Mouse (Mus musculus): ENCODE data around the gene Aldh16a1. TPM values are rescaled to one million over a fixed set of nuclear protein-coding genes. Genes with fewer than 3 reads are reported as not detected.
"Not testable (repeated sequence)": the region's sequence is repeated elsewhere in the genome, so short reads cannot be mapped to it uniquely, and the experiment has no call there.

Gene Aldh16a1
- polyA plus RNA-seq, 1 experiment from 2014 or later: 19.3 TPM

- ATAC-seq; H3K36me3 ChIP-seq (ENCODE audit: control insufficient read depth, insufficient read depth); H3K9me3 ChIP-seq (ENCODE audit: control insufficient read depth, low read length); H3K27me3 ChIP-seq (replicated peaks; ENCODE audit: control insufficient read depth, insufficient read depth, low read length); H3K27ac ChIP-seq (ENCODE audit: low read length); H3K4me3 ChIP-seq (replicated peaks; ENCODE audit: low read length); H3K9ac ChIP-seq (replicated peaks; ENCODE audit: low read depth, low read length); H3K4me2 ChIP-seq (ENCODE audit: low read length): not testable (repeated sequence)
- peaks cover 11% of the 10 kb centered on the region for H3K4me1 ChIP-seq (replicated peaks; ENCODE audit: control insufficient read depth, insufficient read depth, low read length)
- 91% methylated on average over 14 of the region's 14 CpGs for WGBS
These were observed 58.4 kb downstream of the Aldh16a1 start for GRCm38 (mm10) chr7:45095965-45096364.

- 76% methylated on average over 6 of the region's 6 CpGs for WGBS
- H3K4me2 ChIP-seq (ENCODE audit: low read length): no peak overlapping the region
- peaks cover 11% of the 10 kb centered on the region for H3K4me1 ChIP-seq (replicated peaks; ENCODE audit: control insufficient read depth, insufficient read depth, low read length)
- H3K4me3 ChIP-seq (replicated peaks; ENCODE audit: low read length): no peak overlapping the region
- H3K36me3 ChIP-seq (ENCODE audit: control insufficient read depth, insufficient read depth): no peaks in the 10 kb centered on the region
- H3K27ac ChIP-seq (ENCODE audit: low read length): no peak overlapping the region
- ATAC-seq: no peak
- no peak overlapping the region for H3K9ac ChIP-seq (replicated peaks; ENCODE audit: low read depth, low read length)
- H3K9me3 ChIP-seq (ENCODE audit: control insufficient read depth, low read length): no peaks in the 10 kb centered on the region
- H3K27me3 ChIP-seq (replicated peaks; ENCODE audit: control insufficient read depth, insufficient read depth, low read length): no peaks in the 10 kb centered on the region
These were observed 59.0 kb downstream of the Aldh16a1 start for GRCm38 (mm10) chr7:45095367-45095766.

DNA sequence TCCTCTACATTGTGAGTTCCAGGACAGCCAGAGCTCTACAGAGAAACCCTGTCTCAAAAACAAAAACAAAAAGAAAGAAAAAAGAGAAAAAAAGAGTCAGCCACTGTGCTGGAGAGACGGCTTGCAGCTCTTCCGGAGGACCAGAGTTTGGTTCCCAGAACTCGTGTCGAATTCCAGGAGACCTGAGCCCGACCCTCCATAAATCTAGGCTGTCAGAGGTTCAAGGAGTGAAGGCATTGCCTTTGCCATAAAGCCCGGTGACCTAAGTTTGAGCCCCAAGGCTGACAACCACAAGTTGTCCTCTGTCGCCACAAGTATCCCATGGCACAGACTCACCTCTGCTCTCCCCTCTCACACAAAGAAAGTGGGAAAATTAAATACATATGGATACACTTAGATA is 60.3 kb downstream of the Aldh16a1 start:
- Histone ChIP-seq H3K27me3 (replicated peaks; ENCODE audit: control insufficient read depth, insufficient read depth, low read length) (no peaks in the 10 kb centered on the region), H3K36me3 (ENCODE audit: control insufficient read depth, insufficient read depth) (no peaks in the 10 kb centered on the region), H3K27ac (ENCODE audit: low read length) (no peak overlapping the region), H3K4me1 (replicated peaks; ENCODE audit: control insufficient read depth, insufficient read depth, low read length) (peaks cover 11% of the 10 kb centered on the region), H3K4me3 (replicated peaks; ENCODE audit: low read length) (no peak overlapping the region), H3K9me3 (ENCODE audit: control insufficient read depth, low read length) (no peaks in the 10 kb centered on the region), H3K9ac (replicated peaks; ENCODE audit: low read depth, low read length) (no peak overlapping the region), H3K4me2 (ENCODE audit: low read length) (no peak overlapping the region)
- ATAC-seq: no peak
- WGBS: 75% methylated on average over 7 of the region's 7 CpGs

DNA sequence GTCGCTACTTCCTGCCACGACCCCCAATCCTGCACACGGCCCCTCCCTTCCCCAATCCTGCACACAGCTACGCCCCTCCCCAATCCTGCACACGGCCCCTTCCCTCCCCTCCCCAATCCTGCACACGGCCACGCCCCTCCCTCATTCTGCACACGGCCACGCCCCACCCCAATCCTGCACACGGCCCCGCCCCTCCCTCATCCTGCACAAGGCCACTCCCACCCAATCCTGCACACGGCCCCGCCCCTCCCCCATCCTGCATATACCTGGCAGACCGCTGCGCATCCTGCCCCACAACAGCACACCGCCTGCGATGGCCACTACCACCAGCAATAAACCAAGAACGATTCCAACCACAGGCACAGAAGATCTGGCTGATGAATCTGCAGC is 60.9 kb downstream of the Aldh16a1 start:
- 37% methylated on average over 18 of the region's 18 CpGs for WGBS
- Histone ChIP-seq H3K4me3 (replicated peaks; ENCODE audit: low read length) (no peak overlapping the region), H3K27ac (ENCODE audit: low read length) (no peak overlapping the region), H3K9me3 (ENCODE audit: control insufficient read depth, low read length) (no peaks in the 10 kb centered on the region), H3K27me3 (replicated peaks; ENCODE audit: control insufficient read depth, insufficient read depth, low read length) (no peaks in the 10 kb centered on the region), H3K9ac (replicated peaks; ENCODE audit: low read depth, low read length) (no peak overlapping the region), H3K4me2 (ENCODE audit: low read length) (no peak overlapping the region), H3K36me3 (ENCODE audit: control insufficient read depth, insufficient read depth) (no peaks in the 10 kb centered on the region), H3K4me1 (replicated peaks; ENCODE audit: control insufficient read depth, insufficient read depth, low read length) (peaks cover 11% of the 10 kb centered on the region)
- no peak for ATAC-seq

- H3K9ac ChIP-seq (replicated peaks; ENCODE audit: low read depth, low read length): no peak overlapping the region
- no peaks in the 10 kb centered on the region for H3K27me3 ChIP-seq (replicated peaks; ENCODE audit: control insufficient read depth, insufficient read depth, low read length)
- H3K4me3 ChIP-seq (replicated peaks; ENCODE audit: low read length): no peak overlapping the region
- 71% methylated on average over 12 of the region's 12 CpGs for WGBS
- ATAC-seq: no peak
- no peaks in the 10 kb centered on the region for H3K36me3 ChIP-seq (ENCODE audit: control insufficient read depth, insufficient read depth)
- no peaks in the 10 kb centered on the region for H3K9me3 ChIP-seq (ENCODE audit: control insufficient read depth, low read length)
- peaks cover 11% of the 10 kb centered on the region for H3K4me1 ChIP-seq (replicated peaks; ENCODE audit: control insufficient read depth, insufficient read depth, low read length)
- no peak overlapping the region for H3K27ac ChIP-seq (ENCODE audit: low read length)
- H3K4me2 ChIP-seq (ENCODE audit: low read length): no peak overlapping the region
These were observed 61.4 kb downstream of the Aldh16a1 start for GRCm38 (mm10) chr7:45092828-45093515.

GRCm38 (mm10) chr7:45092048-45092447 is 62.3 kb downstream of the Aldh16a1 start, which contains the start of gene Rcn3:
Gene Rcn3, minus strand, starts transcription at chr7:45092221.
- ATAC-seq: peak; percentile 96
- H3K27me3 ChIP-seq (replicated peaks; ENCODE audit: control insufficient read depth, insufficient read depth, low read length): no peaks in the 10 kb centered on the region
- no peak within 1 kb of the TSS for H3K27ac ChIP-seq (ENCODE audit: low read length)
- H3K9me3 ChIP-seq (ENCODE audit: control insufficient read depth, low read length): no peaks in the 10 kb centered on the region
- H3K36me3 ChIP-seq (ENCODE audit: control insufficient read depth, insufficient read depth): no peaks in the 10 kb centered on the region
- peak within 1 kb of the TSS; percentile 67 for H3K4me2 ChIP-seq (ENCODE audit: low read length)
- H3K9ac ChIP-seq (replicated peaks; ENCODE audit: low read depth, low read length): peak within 1 kb of the TSS; percentile 33
- H3K4me1 ChIP-seq (replicated peaks; ENCODE audit: control insufficient read depth, insufficient read depth, low read length): peaks cover 11% of the 10 kb centered on the region
- under 1% methylated on average over 16 of the region's 16 CpGs for WGBS
- peak within 1 kb of the TSS; percentile 48 for H3K4me3 ChIP-seq (replicated peaks; ENCODE audit: low read length)

GRCm38 (mm10) chr7:45091001-45091990 is 63.1 kb downstream of the Aldh16a1 start:
- Histone ChIP-seq H3K4me3 (replicated peaks; ENCODE audit: low read length) (peak overlapping the region; percentile 48), H3K4me1 (replicated peaks; ENCODE audit: control insufficient read depth, insufficient read depth, low read length) (peaks cover 11% of the 10 kb centered on the region), H3K9me3 (ENCODE audit: control insufficient read depth, low read length) (no peaks in the 10 kb centered on the region), H3K27ac (ENCODE audit: low read length) (no peak overlapping the region), H3K4me2 (ENCODE audit: low read length) (peak overlapping the region; percentile 67), H3K36me3 (ENCODE audit: control insufficient read depth, insufficient read depth) (peaks cover 3% of the 10 kb centered on the region; the same call in 1 of the 2 replicates), H3K27me3 (replicated peaks; ENCODE audit: control insufficient read depth, insufficient read depth, low read length) (no peaks in the 10 kb centered on the region), H3K9ac (replicated peaks; ENCODE audit: low read depth, low read length) (peak overlapping the region; percentile 33)
- 14% methylated on average over 35 of the region's 35 CpGs for WGBS
- ATAC-seq: peak; percentile 22; the same call in 1 of the 2 replicates
